Mouse (Mus musculus) CH12.LX (cell line): Measurements from ENCODE around the gene Prss27.

Experiments
- BHLHE40 ChIP-seq: IDR thresholded peaks from 2 replicates; pipeline ENCODE4 v1.6.1; 2011; ENCODE audit warnings: mild to moderate bottlenecking, low read depth, low read length, improper control_type of control experiment
- CHD2 ChIP-seq: IDR thresholded peaks from 2 replicates; pipeline ENCODE4 v1.6.1; 2011; ENCODE audit warnings: low read length, improper control_type of control experiment
- CTCF ChIP-seq, 2 experiments: IDR thresholded peaks in 1 of 2; conservative IDR thresholded peaks in 1 of 2; 2 replicates each; pipeline ENCODE4 v1.5.1; 2011 to 2012; ENCODE audit warnings: low read depth in 2 of 2, low read length in 2 of 2, improper control_type of control experiment in 1 of 2, inconsistent platforms in 1 of 2, mild to moderate bottlenecking in 1 of 2, moderate library complexity in 1 of 2
- EP300 ChIP-seq: IDR thresholded peaks from 2 replicates; pipeline ENCODE4 v1.6.1; 2011; ENCODE audit warnings: low read length, improper control_type of control experiment
- MAFK ChIP-seq: IDR thresholded peaks from 2 replicates; pipeline ENCODE4 v1.6.1; 2011; ENCODE audit warnings: low read length, improper control_type of control experiment; ENCODE audit not compliant: insufficient replicate concordance
- MAZ ChIP-seq: IDR thresholded peaks from 2 replicates; pipeline ENCODE4 v1.6.1; 2012; ENCODE audit warnings: low read depth, mild to moderate bottlenecking, inconsistent platforms, low read length, improper control_type of control experiment, moderate library complexity
- POLR2A ChIP-seq: IDR thresholded peaks from 2 replicates; pipeline ENCODE4 v1.6.1; 2011; ENCODE audit warnings: low read depth, mild to moderate bottlenecking, improper control_type of control experiment, low read length
- RCOR1 ChIP-seq: conservative IDR thresholded peaks from 2 replicates; pipeline ENCODE4 v1.6.1; 2012; ENCODE audit warnings: low read depth, mild to moderate bottlenecking, inconsistent platforms, low read length, improper control_type of control experiment
- USF2 ChIP-seq: conservative IDR thresholded peaks from 2 replicates; pipeline ENCODE4 v1.6.1; 2011; ENCODE audit warnings: low read depth, low read length, improper control_type of control experiment

- TF ChIP-seq USF2 (no peak), EP300 (no peak), BHLHE40 (no peak), MAFK (no peak), POLR2A (no peak), RCOR1 (no peak), MAZ (no peak), CHD2 (no peak), CTCF (conservative IDR thresholded peaks at IDR 0.05 in 1 of 2, IDR thresholded peaks at IDR 0.05 in 1 of 2; ENCODE audit: low read depth in 2 of 2, low read length in 2 of 2) (no peak)
Measured at GRCm38 (mm10) chr17:24006930-24007329, 31.0 kb upstream of the Prss27 start.
